Mouse (Mus musculus): ENCODE data around the gene Pin1.

DNA sequence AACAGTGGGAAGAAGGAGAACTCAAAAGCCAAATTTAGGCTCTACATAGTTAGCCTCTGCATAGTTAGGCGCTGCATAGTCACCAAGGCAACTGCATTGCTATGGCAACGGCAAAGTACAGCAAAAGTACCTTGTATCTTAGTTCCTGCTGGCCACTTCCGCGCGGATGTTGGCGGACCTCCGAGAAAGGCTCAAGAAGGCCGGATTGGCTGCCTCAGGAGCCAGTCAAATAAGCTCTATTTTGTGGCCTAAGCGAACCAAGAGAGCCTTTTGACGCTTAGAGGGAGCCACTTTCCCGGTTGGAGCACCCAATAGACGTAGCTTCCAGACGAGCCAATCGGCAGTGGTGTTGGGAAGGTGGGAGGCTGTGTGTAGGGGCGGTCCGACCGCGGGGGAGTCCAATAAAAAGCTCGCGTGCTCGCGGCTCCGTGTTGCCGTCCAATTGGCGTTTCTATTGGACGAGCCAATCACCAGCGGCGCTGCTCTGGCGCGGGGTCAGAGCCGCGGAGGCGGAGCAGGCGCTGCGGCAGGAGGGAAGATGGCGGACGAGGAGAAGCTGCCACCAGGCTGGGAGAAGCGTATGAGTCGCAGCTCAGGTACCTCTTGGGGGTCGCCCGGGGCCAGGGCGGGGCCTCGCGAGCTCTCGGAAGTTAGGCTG, at the start of gene Pin1:
- TF ChIP-seq POLR2A (IDR thresholded peaks at IDR 0.05; ENCODE audit: insufficient read depth, low read depth, low read length) (peak; percentile 81), CTCF (IDR thresholded peaks at IDR 0.05) (no peak)
